Mouse (Mus musculus) C2C12 (cell line): ENCODE data around the gene Sh3bgrl.

Experiments
- CEBPB ChIP-seq: IDR thresholded peaks from one replicate; pipeline ENCODE4 v1.6.1; 2011; ENCODE audit warnings: low read depth, mild to moderate bottlenecking, control low read depth, moderate library complexity
- CTCF ChIP-seq: IDR thresholded peaks from one replicate; pipeline ENCODE4 v1.5.1; 2011; ENCODE audit not compliant: control insufficient read depth, insufficient read depth, insufficient read length
- FOSL1 ChIP-seq: IDR thresholded peaks from one replicate; pipeline ENCODE4 v1.8.0; 2011; ENCODE audit warnings: mild to moderate bottlenecking, low read length; ENCODE audit not compliant: poor library complexity, insufficient read depth, severe bottlenecking
- MAX ChIP-seq: IDR thresholded peaks from one replicate; pipeline ENCODE4 v1.6.1; 2011; ENCODE audit warnings: mild to moderate bottlenecking, control low read depth
- MYOD1 ChIP-seq: IDR thresholded peaks from one replicate; pipeline ENCODE4 v1.6.1; 2011; ENCODE audit warnings: low read depth; ENCODE audit not compliant: control insufficient read depth, insufficient read length
- MYOG ChIP-seq: IDR thresholded peaks from one replicate; pipeline ENCODE4 v1.6.1; 2011; ENCODE audit not compliant: control insufficient read depth, insufficient read length; ENCODE audit errors: extremely low read depth
- USF1 ChIP-seq: IDR thresholded peaks from one replicate; pipeline ENCODE4 v1.6.1; 2011; ENCODE audit warnings: low read depth, mild to moderate bottlenecking, control low read depth, moderate library complexity

- TF ChIP-seq CTCF: no peak
- no peak for TF ChIP-seq MYOG
- TF ChIP-seq USF1: no peak
- TF ChIP-seq CEBPB: no peak
- no peak for TF ChIP-seq MAX
- TF ChIP-seq MYOD1: no peak
- TF ChIP-seq FOSL1: no peak
These were observed 56.1 kb downstream of the Sh3bgrl start for GRCm38 (mm10) chrX:109151228-109151627.
